Mouse (Mus musculus) stomach, postnatal 0 days (tissue): Measurements from ENCODE around the gene Fgf10.

ENCODE experiments used
- CTCF ChIP-seq: IDR thresholded peaks from 2 replicates; pipeline ENCODE4 v1.5.1; 2016; ENCODE audit warnings: antibody characterized with exemption, low read depth, mild to moderate bottlenecking, moderate library complexity
- EP300 ChIP-seq: optimal IDR thresholded peaks from 2 replicates; pipeline ENCODE3; 2016; ENCODE audit warnings: antibody characterized with exemption

DNA sequence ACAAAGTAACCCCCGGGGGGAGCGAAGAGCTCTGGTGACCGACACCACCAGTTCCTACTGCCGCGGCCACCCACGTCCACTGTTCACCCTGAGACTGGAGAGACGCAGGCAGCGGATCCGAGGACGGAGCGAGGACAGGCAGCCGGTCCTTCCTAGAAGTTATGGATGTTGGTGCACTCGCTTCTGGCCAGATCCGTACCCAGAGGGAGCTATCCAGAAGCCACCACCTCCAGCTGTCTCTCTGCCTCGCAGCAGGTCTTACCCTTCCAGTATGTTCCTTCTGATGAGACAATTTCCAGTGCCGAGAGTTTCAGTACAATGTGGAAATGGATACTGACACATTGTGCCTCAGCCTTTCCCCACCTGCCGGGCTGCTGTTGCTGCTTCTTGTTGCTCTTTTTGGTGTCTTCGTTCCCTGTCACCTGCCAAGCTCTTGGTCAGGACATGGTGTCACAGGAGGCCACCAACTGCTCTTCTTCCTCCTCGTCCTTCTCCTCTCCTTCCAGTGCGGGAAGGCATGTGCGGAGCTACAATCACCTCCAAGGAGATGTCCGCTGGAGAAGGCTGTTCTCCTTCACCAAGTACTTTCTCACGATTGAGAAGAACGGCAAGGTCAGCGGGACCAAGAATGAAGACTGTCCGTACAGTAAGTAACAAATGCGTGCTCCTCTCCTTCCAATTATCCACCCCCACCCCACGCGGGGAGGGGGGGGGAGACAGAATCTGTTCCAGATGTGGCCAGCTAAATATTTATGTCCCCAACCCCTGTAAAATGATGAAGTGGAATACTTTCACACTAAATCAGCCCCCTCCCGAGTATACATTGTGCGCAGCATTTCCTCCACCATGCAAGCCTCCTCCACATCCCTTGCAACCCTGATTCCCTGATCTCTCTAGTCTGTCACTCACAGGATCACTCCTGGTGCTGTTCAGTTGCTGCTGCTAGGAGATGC lies 45.8 kb downstream of the Fgf10 start:
- TF ChIP-seq CTCF (no peak), EP300 (no peak)
